Mouse (Mus musculus): Measurements from ENCODE around the gene Ercc6l. TPM values are rescaled to one million over a fixed set of nuclear protein-coding genes. Genes with fewer than 3 reads are reported as not detected.

Ercc6l gene
- 10.1 and 19.0 TPM in 2 replicates for polyA plus RNA-seq (2014; fragmentation: Nextera tagmentation; extraction: Ambion mirVana)

DNA sequence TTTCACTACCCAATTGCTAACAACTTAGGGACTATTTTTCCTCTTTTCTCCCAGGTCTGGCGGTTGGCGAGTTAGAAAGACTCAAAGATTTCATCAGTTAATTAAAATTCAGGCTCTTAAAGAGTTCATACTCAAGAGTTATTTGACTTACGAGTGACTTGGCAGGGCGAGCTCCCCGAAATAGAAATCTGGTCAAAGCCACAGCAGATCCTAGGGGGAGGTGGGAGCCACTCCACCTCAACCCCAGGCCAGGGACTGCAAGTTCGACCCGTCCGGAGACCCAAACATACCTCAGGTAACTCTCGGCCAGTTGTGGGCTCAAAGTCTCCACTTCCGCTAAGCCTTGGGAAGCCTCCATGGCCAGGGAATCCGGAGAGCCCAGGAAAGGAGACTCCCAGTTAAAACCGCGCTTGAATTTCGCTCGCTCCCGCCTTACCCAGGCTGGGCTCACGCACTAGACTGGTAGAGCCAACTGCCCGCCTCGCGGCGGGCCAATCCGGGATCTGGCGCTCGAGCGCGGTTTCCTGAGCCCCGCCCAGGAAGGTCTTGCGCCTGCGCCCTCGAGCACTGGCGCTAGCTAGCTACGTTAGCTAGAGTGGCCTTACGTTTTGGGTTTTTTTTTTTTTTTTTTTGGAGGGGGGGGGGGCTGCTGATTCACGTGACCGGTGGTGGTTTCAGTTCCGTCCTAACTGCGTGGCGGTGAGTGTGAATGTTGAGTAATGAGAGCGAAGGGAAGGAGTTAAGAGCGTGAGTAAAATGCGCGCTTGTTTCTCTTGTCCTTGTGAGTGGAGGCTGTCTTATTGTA, at the start of gene Ercc6l:
TSS of gene Ercc6l (minus strand) at position 474 of the 805 bp plus-strand sequence.
- 14% methylated on average over 42 of the region's 42 CpGs for WGBS
- peak; percentile 97 for ATAC-seq (ENCODE audit: low FRiP score, low TSS enrichment)
- H3K9ac ChIP-seq (ENCODE audit: low read depth, low read length), result peak within 1 kb of the TSS; percentile 44; the same call in 1 of the 2 replicates
- peak within 1 kb of the TSS; percentile 65 for H3K27ac ChIP-seq (ENCODE audit: low read depth, low read length)
- no peaks in the 10 kb centered on the region for H3K4me1 ChIP-seq (ENCODE audit: control insufficient read depth, insufficient read depth, low read length)
- H3K4me2 ChIP-seq (replicated peaks; ENCODE audit: low read depth, low read length), result peak within 1 kb of the TSS; percentile 33
- H3K9me3 ChIP-seq (ENCODE audit: control insufficient read depth, low read length), result no peaks in the 10 kb centered on the region
- no peaks in the 10 kb centered on the region for H3K27me3 ChIP-seq (ENCODE audit: control insufficient read depth, insufficient read depth, low read length)
- peak within 1 kb of the TSS; percentile 55 for H3K4me3 ChIP-seq (ENCODE audit: low read length)
- H3K36me3 ChIP-seq (ENCODE audit: control insufficient read depth, insufficient read depth, low read length), result no peaks in the 10 kb centered on the region

- Histone ChIP-seq H3K4me3 (ENCODE audit: low read length) (no peak overlapping the region), H3K9ac (ENCODE audit: low read depth, low read length) (no peak overlapping the region), H3K4me1 (ENCODE audit: control insufficient read depth, insufficient read depth, low read length) (no peaks in the 10 kb centered on the region), H3K4me2 (replicated peaks; ENCODE audit: low read depth, low read length) (no peak overlapping the region), H3K36me3 (ENCODE audit: control insufficient read depth, insufficient read depth, low read length) (peaks cover 6% of the 10 kb centered on the region; the same call in 1 of the 2 replicates), H3K27me3 (ENCODE audit: control insufficient read depth, insufficient read depth, low read length) (no peaks in the 10 kb centered on the region; the same call in 1 of the 2 replicates), H3K9me3 (ENCODE audit: control insufficient read depth, low read length) (no peaks in the 10 kb centered on the region), H3K27ac (ENCODE audit: low read depth, low read length) (no peak overlapping the region)
- no peak for ATAC-seq (ENCODE audit: low FRiP score, low TSS enrichment)
- WGBS, result 75% methylated on average over 1 of the region's 1 CpGs
Measured at GRCm38 (mm10) chrX:102190840-102191239, 33.9 kb upstream of the Ercc6l start.

DNA sequence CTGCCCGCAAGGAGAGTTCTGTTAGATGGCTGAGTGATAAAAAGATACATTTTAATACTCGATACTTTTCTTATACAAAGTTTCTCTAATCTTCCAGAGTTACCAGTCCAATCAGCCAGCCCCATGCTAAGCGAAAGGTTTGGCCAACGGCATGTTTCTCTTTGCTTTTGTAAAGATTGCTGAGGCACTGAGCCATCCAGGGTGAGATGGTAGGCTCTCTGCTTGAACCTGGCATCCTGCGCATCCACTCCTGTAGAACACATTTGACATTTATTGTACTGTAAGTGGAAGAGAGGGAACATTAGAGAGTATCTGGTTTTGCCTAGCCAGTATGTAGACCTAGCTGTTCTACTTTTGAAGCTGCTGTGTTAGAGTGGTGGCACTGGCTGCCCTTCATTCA, 32.7 kb upstream of the Ercc6l start:
- no peak overlapping the region for H3K4me3 ChIP-seq (ENCODE audit: low read length)
- 57% methylated on average over 5 of the region's 5 CpGs for WGBS
- H3K27me3 ChIP-seq (ENCODE audit: control insufficient read depth, insufficient read depth, low read length), result no peaks in the 10 kb centered on the region; the same call in 1 of the 2 replicates
- H3K4me1 ChIP-seq (ENCODE audit: control insufficient read depth, insufficient read depth, low read length), result no peaks in the 10 kb centered on the region
- H3K27ac ChIP-seq (ENCODE audit: low read depth, low read length), result no peak overlapping the region
- H3K9me3 ChIP-seq (ENCODE audit: control insufficient read depth, low read length), result no peaks in the 10 kb centered on the region
- no peak overlapping the region for H3K4me2 ChIP-seq (replicated peaks; ENCODE audit: low read depth, low read length)
- ATAC-seq (ENCODE audit: low FRiP score, low TSS enrichment), result no peak; the same call in 1 of the 2 replicates
- H3K9ac ChIP-seq (ENCODE audit: low read depth, low read length), result no peak overlapping the region
- H3K36me3 ChIP-seq (ENCODE audit: control insufficient read depth, insufficient read depth, low read length), result peaks cover 16% of the 10 kb centered on the region; the same call in 1 of the 2 replicates

DNA sequence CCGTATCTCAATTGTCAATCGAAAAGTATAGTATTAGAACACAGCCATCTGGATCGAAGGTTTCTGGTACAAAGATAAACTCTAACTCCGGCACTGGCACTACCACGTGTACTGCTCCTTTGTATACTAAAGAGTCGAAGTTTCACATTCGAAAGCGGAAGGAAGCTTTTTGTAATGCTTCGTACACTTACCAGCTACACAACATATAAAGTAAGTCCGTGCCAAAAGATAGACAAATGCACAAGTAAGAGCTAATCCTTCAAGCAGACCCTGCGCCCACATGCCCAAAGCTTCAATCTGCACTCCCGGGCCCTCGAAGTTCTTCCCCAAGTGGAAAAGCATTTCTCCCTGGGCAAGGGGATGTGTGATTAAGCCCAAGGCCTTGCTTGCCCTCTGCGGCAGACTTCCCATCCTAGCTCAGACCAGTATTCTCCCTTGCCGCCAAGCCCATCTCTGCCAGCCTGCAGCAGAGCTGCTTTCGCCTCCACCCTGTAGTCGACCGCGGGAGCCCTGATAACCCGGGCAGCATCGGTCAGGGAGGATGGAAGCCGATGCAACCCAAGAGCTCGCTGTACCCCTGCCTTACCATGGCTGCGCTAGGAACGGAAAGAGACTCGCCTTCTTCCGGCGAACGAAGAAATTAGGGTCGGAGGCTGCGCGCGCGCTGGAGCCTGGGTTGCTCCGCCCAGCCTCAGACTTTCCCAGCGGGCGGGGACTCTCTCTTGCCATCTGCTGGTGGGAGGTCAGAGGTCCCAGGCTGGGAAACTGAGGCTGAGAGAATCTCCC, 32.0 kb upstream of the Ercc6l start, which contains the start of gene Rps4x:
TSS of gene Rps4x (minus strand) at position 683 of the 786 bp plus-strand sequence.
- Histone ChIP-seq H3K9me3 (ENCODE audit: control insufficient read depth, low read length) (no peaks in the 10 kb centered on the region), H3K27me3 (ENCODE audit: control insufficient read depth, insufficient read depth, low read length) (no peaks in the 10 kb centered on the region; the same call in 1 of the 2 replicates), H3K27ac (ENCODE audit: low read depth, low read length) (peak within 1 kb of the TSS; percentile 76), H3K36me3 (ENCODE audit: control insufficient read depth, insufficient read depth, low read length) (peaks cover 23% of the 10 kb centered on the region; the same call in 1 of the 2 replicates), H3K4me2 (replicated peaks; ENCODE audit: low read depth, low read length) (peak within 1 kb of the TSS; percentile 51), H3K4me1 (ENCODE audit: control insufficient read depth, insufficient read depth, low read length) (no peaks in the 10 kb centered on the region), H3K4me3 (ENCODE audit: low read length) (peak within 1 kb of the TSS; percentile 61), H3K9ac (ENCODE audit: low read depth, low read length) (peak within 1 kb of the TSS; percentile 76)
- ATAC-seq (ENCODE audit: low FRiP score, low TSS enrichment), result peak; percentile 89
- WGBS, result 24% methylated on average over 37 of the region's 37 CpGs

- Histone ChIP-seq H3K4me3 (ENCODE audit: low read length) (peak overlapping the region; percentile 61), H3K9me3 (ENCODE audit: control insufficient read depth, low read length) (no peaks in the 10 kb centered on the region), H3K4me2 (replicated peaks; ENCODE audit: low read depth, low read length) (peak overlapping the region; percentile 51), H3K9ac (ENCODE audit: low read depth, low read length) (peak overlapping the region; percentile 76; the same call in 1 of the 2 replicates), H3K36me3 (ENCODE audit: control insufficient read depth, insufficient read depth, low read length) (peaks cover 33% of the 10 kb centered on the region; the same call in 1 of the 2 replicates), H3K27me3 (ENCODE audit: control insufficient read depth, insufficient read depth, low read length) (no peaks in the 10 kb centered on the region; the same call in none of the 2 replicates), H3K4me1 (ENCODE audit: control insufficient read depth, insufficient read depth, low read length) (no peaks in the 10 kb centered on the region), H3K27ac (ENCODE audit: low read depth, low read length) (no peak overlapping the region)
- ATAC-seq (ENCODE audit: low FRiP score, low TSS enrichment), result no peak
- WGBS, result 43% methylated on average over 11 of the region's 11 CpGs
Measured at GRCm38 (mm10) chrX:102187023-102187699, 30.3 kb upstream of the Ercc6l start.

GRCm38 (mm10) chrX:102182575-102182974, 25.7 kb upstream of the Ercc6l start:
- Histone ChIP-seq H3K4me1 (ENCODE audit: control insufficient read depth, insufficient read depth, low read length) (no peaks in the 10 kb centered on the region), H3K27me3 (ENCODE audit: control insufficient read depth, insufficient read depth, low read length) (no peaks in the 10 kb centered on the region; the same call in none of the 2 replicates), H3K4me2 (replicated peaks; ENCODE audit: low read depth, low read length) (no peak overlapping the region), H3K9ac (ENCODE audit: low read depth, low read length) (no peak overlapping the region), H3K9me3 (ENCODE audit: control insufficient read depth, low read length) (no peaks in the 10 kb centered on the region), H3K4me3 (ENCODE audit: low read length) (no peak overlapping the region), H3K27ac (ENCODE audit: low read depth, low read length) (no peak overlapping the region), H3K36me3 (ENCODE audit: control insufficient read depth, insufficient read depth, low read length) (peaks cover 32% of the 10 kb centered on the region; the same call in 1 of the 2 replicates)
- ATAC-seq (ENCODE audit: low FRiP score, low TSS enrichment), result no peak

DNA sequence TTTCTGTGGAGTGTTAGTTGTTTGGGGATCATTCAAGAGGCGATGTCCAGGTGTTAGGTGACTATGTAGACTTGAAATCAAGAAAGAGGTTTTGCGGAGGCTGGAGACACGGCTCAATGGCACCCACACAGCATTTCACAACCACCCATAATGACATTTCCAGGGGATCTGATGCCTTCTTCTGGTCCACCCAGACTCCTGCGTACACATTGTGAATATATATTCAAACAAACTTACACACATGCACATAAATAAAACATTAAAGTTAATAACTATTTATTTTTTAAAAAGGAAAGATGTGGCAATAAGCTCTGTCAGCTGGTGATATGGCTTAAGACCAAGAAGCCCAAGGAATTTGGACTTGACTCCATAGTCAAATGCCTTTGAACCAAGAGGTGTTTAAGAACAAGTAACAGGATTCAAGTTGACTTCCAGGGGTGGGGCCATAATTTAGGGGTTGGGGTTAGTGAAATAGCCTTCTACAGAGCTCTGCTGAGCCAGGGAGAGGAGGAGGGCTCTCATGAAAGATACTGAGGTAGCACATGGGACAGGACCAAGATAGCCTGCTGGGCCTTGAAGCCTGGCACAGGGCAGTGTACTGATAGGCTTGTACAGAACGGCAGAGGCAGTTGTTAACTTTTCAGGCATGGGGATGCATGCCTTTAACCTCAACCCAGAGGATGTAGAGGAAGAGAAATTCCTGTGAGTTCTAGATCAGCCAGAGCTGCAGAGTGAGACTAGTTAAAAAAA, 18.8 kb upstream of the Ercc6l start:
- Histone ChIP-seq H3K4me3 (ENCODE audit: low read length) (no peak overlapping the region), H3K27me3 (ENCODE audit: control insufficient read depth, insufficient read depth, low read length) (no peaks in the 10 kb centered on the region), H3K27ac (ENCODE audit: low read depth, low read length) (no peak overlapping the region), H3K9ac (ENCODE audit: low read depth, low read length) (no peak overlapping the region), H3K4me2 (replicated peaks; ENCODE audit: low read depth, low read length) (no peak overlapping the region), H3K4me1 (ENCODE audit: control insufficient read depth, insufficient read depth, low read length) (no peaks in the 10 kb centered on the region), H3K36me3 (ENCODE audit: control insufficient read depth, insufficient read depth, low read length) (no peaks in the 10 kb centered on the region), H3K9me3 (ENCODE audit: control insufficient read depth, low read length) (no peaks in the 10 kb centered on the region)
- 84% methylated on average over 5 of the region's 5 CpGs for WGBS
- ATAC-seq (ENCODE audit: low FRiP score, low TSS enrichment), result no peak

DNA sequence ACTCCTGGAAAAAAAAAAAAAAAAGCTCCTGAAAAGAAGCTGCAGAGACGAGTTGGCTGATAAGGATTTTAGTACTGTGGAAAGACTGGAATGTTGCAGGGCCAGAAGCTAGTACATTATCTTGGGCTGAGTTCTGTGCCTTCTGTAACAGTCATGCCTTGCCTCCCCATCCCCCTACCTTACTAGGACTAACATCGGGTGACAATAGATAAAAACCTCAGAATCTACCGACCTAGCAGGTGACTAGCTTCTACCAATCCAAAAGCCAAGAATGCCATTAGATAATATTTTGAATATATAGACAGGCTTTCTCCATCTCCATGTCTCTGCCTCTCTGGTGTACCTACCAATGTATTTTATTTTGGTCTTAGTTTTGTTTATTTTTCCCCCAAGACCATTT, 14.0 kb upstream of the Ercc6l start:
- Histone ChIP-seq H3K4me3 (ENCODE audit: low read length) (no peak overlapping the region), H3K9me3 (ENCODE audit: control insufficient read depth, low read length) (no peaks in the 10 kb centered on the region), H3K27ac (ENCODE audit: low read depth, low read length) (no peak overlapping the region), H3K36me3 (ENCODE audit: control insufficient read depth, insufficient read depth, low read length) (no peaks in the 10 kb centered on the region), H3K27me3 (ENCODE audit: control insufficient read depth, insufficient read depth, low read length) (no peaks in the 10 kb centered on the region), H3K9ac (ENCODE audit: low read depth, low read length) (no peak overlapping the region), H3K4me2 (replicated peaks; ENCODE audit: low read depth, low read length) (no peak overlapping the region), H3K4me1 (ENCODE audit: control insufficient read depth, insufficient read depth, low read length) (no peaks in the 10 kb centered on the region)
- ATAC-seq (ENCODE audit: low FRiP score, low TSS enrichment), result no peak
- WGBS, result 76% methylated on average over 3 of the region's 3 CpGs
